Comparison of ENCODE assay signal across 11 mouse cellular contexts in genomic region chr11:115807971-115808370, GRCm38 (mm10). TPM values are rescaled to one million over a fixed set of nuclear protein-coding genes. Genes with fewer than 3 reads are reported as not detected.
DNase-seq lines count a peak whose midpoint lies in the region; ATAC-seq and TF ChIP-seq lines count a peak whose summit lies in the region.
"Had no signal": no experiment of that assay in that cellular context is flagged by ENCODE, and none has a peak within 500 bp of the region (broad histone marks: within the 10 kb centered on the region; RNA-seq: fewer than 3 reads in every experiment).

No protein-coding gene starts in this region.

- H3K27ac ChIP-seq in heart, embryonic 10.5 days, result peak overlapping the region; percentile 86
- H3K27ac ChIP-seq in forebrain, embryonic 15.5 days (replicated peaks), result peak overlapping the region; percentile 68
- no peak overlapping the region; the same call in 1 of the 2 replicates for H3K27ac ChIP-seq in limb, embryonic 13.5 days

- H3K9me3 ChIP-seq in heart, embryonic 10.5 days, result no peaks in the 10 kb centered on the region
- no peaks in the 10 kb centered on the region for H3K9me3 ChIP-seq in E14TG2a.4 (ENCODE audit: low read length)
- no peaks in the 10 kb centered on the region for H3K9me3 ChIP-seq in forebrain, embryonic 15.5 days
- H3K9me3 ChIP-seq in limb, embryonic 13.5 days, result no peaks in the 10 kb centered on the region

- H3K36me3 ChIP-seq in heart, embryonic 10.5 days, result peaks cover 88% of the 10 kb centered on the region
- peaks cover 49% of the 10 kb centered on the region for H3K36me3 ChIP-seq in E14TG2a.4 (ENCODE audit: insufficient read depth, low read length)
- H3K36me3 ChIP-seq in forebrain, embryonic 15.5 days, result peaks cover 8% of the 10 kb centered on the region
- peaks cover 75% of the 10 kb centered on the region for H3K36me3 ChIP-seq in limb, embryonic 13.5 days

- H3K27me3 ChIP-seq in heart, embryonic 10.5 days (ENCODE audit: insufficient read depth, poor library complexity, severe bottlenecking), result no peaks in the 10 kb centered on the region
- H3K27me3 ChIP-seq in E14TG2a.4 (ENCODE audit: insufficient read depth, low read length), result peaks cover 20% of the 10 kb centered on the region
- no peaks in the 10 kb centered on the region for H3K27me3 ChIP-seq in forebrain, embryonic 15.5 days
- H3K27me3 ChIP-seq in limb, embryonic 13.5 days, result no peaks in the 10 kb centered on the region

- DNase-seq in heart, embryonic 10.5 days (ENCODE audit: low spot score), result no peak
- DNase-seq in heart, postnatal 36 days, result no peak
- no peak for DNase-seq in thymus, postnatal 25 days
- DNase-seq in left cerebral cortex, adult 8-10 months (ENCODE audit: low spot score in 2 of 2), result no peak
- DNase-seq: B cell, adult 2 months; cerebellum, adult 9-11 months; right cerebral cortex, adult 18-20 months had no signal

- TF ChIP-seq CTCF in E14TG2a.4 (conservative IDR thresholded peaks at IDR 0.05; ENCODE audit: low read length), result no peak

- no peak overlapping the region; the same call in 1 of the 2 replicates for H3K4me3 ChIP-seq in heart, embryonic 10.5 days
- peak overlapping the region; percentile 26; the same call in 1 of the 2 replicates for H3K4me3 ChIP-seq in E14TG2a.4 (replicated peaks; ENCODE audit: low read length)
- H3K4me3 ChIP-seq in forebrain, embryonic 15.5 days, result no peak overlapping the region
- H3K4me3 ChIP-seq in limb, embryonic 13.5 days, result peak overlapping the region; percentile 5; the same call in 1 of the 2 replicates

- 0 out of 2 replicates have a peak overlapping the region, but pooled peaks have one; percentile 7 for H3K4me2 ChIP-seq in forebrain, embryonic 15.5 days (replicated peaks)
- H3K4me2 ChIP-seq in limb, embryonic 13.5 days (replicated peaks), result peak overlapping the region; percentile 96

- peaks cover 70% of the 10 kb centered on the region for H3K4me1 ChIP-seq in heart, embryonic 10.5 days
- H3K4me1 ChIP-seq in E14TG2a.4 (replicated peaks; ENCODE audit: low read depth, low read length), result peaks cover 75% of the 10 kb centered on the region
- H3K4me1 ChIP-seq in forebrain, embryonic 15.5 days, result peaks cover 64% of the 10 kb centered on the region
- H3K4me1 ChIP-seq in limb, embryonic 13.5 days, result peaks cover 59% of the 10 kb centered on the region

- 87% methylated on average over 11 of the region's 11 CpGs for WGBS in heart, embryonic 10.5 days
- WGBS in forebrain, embryonic 15.5 days, result 39% methylated on average over 11 of the region's 11 CpGs
- 80% methylated on average over 11 of the region's 11 CpGs for WGBS in limb, embryonic 13.5 days

- intact Hi-C loops in heart, postnatal 36 days (cut with DNase I), result no loop called here

- no peak overlapping the region for H3K9ac ChIP-seq in forebrain, embryonic 15.5 days (replicated peaks)
- peak overlapping the region; percentile 51; the same call in 1 of the 2 replicates for H3K9ac ChIP-seq in limb, embryonic 13.5 days

- ATAC-seq in forebrain, embryonic 15.5 days (replicated peaks), result no peak
- ATAC-seq in limb, embryonic 13.5 days (ENCODE audit: low FRiP score, low read depth), result no peak
- ATAC-seq in inflammation-experienced regulatory T-cells, adult 6 months, result no peak

RNA-seq across cellular contexts. Expression of gene Caskin2, which starts 5.5 kb away (rescaled TPM):
- 18.7 and 21.4 TPM in 2 replicates for polyA plus RNA-seq in heart, embryonic 10.5 days (2016; fragmentation: Nextera tagmentation; extraction: Ambion mirVana)
- 10 to 100 TPM; 48.6 to 50.6 TPM for total RNA-seq in heart, postnatal 36 days (2021)
- polyA plus RNA-seq in forebrain, embryonic 15.5 days (2015; fragmentation: Nextera tagmentation; extraction: Ambion mirVana), result 7.8 and 7.9 TPM in 2 replicates
- polyA plus RNA-seq in limb, embryonic 13.5 days (2015; fragmentation: Nextera tagmentation; extraction: Ambion mirVana), result 15.5 and 19.4 TPM in 2 replicates
- total RNA-seq in left cerebral cortex, adult 8-10 months (2022), result 10 to 100 TPM; 18.2 to 18.9 (median 18.4) TPM
- 1 to 10 TPM in 1 of 3 experiments, under 1 TPM in 2; 0.58 to 1.2 (median 0.87) TPM for polyA plus RNA-seq in inflammation-experienced regulatory T-cells, adult 6 months (2017; shearing (Covaris generic))

RNA-seq across cellular contexts. Expression of gene Tsen54, which starts 6.6 kb away (rescaled TPM):
- 39.1 and 41.7 TPM in 2 replicates for polyA plus RNA-seq in heart, embryonic 10.5 days (2016; fragmentation: Nextera tagmentation; extraction: Ambion mirVana)
- 1 to 10 TPM; 8.7 to 9.7 TPM for total RNA-seq in heart, postnatal 36 days (2021)
- polyA plus RNA-seq in forebrain, embryonic 15.5 days (2015; fragmentation: Nextera tagmentation; extraction: Ambion mirVana), result 24.2 and 25.9 TPM in 2 replicates
- 32.9 and 33.8 TPM in 2 replicates for polyA plus RNA-seq in limb, embryonic 13.5 days (2015; fragmentation: Nextera tagmentation; extraction: Ambion mirVana)
- 10 to 100 TPM; 12.4 to 17.1 (median 14.5) TPM for total RNA-seq in left cerebral cortex, adult 8-10 months (2022)
- 10 to 100 TPM in 2 of 3 experiments, 1 to 10 TPM in 1; 9.8 to 13.2 (median 10.8) TPM for polyA plus RNA-seq in inflammation-experienced regulatory T-cells, adult 6 months (2017; shearing (Covaris generic))

RNA-seq across cellular contexts. Expression of gene Llgl2, which starts 15.9 kb away (rescaled TPM):
- polyA plus RNA-seq in heart, embryonic 10.5 days (2016; fragmentation: Nextera tagmentation; extraction: Ambion mirVana), result 35.0 and 40.8 TPM in 2 replicates
- total RNA-seq in heart, postnatal 36 days (2021), result 10 to 100 TPM; 18.7 to 21.2 TPM
- polyA plus RNA-seq in forebrain, embryonic 15.5 days (2015; fragmentation: Nextera tagmentation; extraction: Ambion mirVana), result 1.0 and 1.1 TPM in 2 replicates
- 4.8 and 6.0 TPM in 2 replicates for polyA plus RNA-seq in limb, embryonic 13.5 days (2015; fragmentation: Nextera tagmentation; extraction: Ambion mirVana)
- 1 to 10 TPM; 2.5 to 5.2 (median 4.6) TPM for total RNA-seq in left cerebral cortex, adult 8-10 months (2022)
- polyA plus RNA-seq in inflammation-experienced regulatory T-cells, adult 6 months (2017; shearing (Covaris generic)), result 1 to 10 TPM; 7.0 to 9.7 (median 9.6) TPM

RNA-seq across cellular contexts. Expression of gene Tmem94, which starts 42.7 kb away (rescaled TPM):
- 35.0 and 56.8 TPM in 2 replicates for polyA plus RNA-seq in heart, embryonic 10.5 days (2016; fragmentation: Nextera tagmentation; extraction: Ambion mirVana)
- 100 to 1,000 TPM in 1 of 2 experiments, 10 to 100 TPM in 1; 92.3 to 101 TPM for total RNA-seq in heart, postnatal 36 days (2021)
- 27.6 and 29.8 TPM in 2 replicates for polyA plus RNA-seq in forebrain, embryonic 15.5 days (2015; fragmentation: Nextera tagmentation; extraction: Ambion mirVana)
- 22.7 and 31.9 TPM in 2 replicates for polyA plus RNA-seq in limb, embryonic 13.5 days (2015; fragmentation: Nextera tagmentation; extraction: Ambion mirVana)
- total RNA-seq in left cerebral cortex, adult 8-10 months (2022), result 10 to 100 TPM; 58.1 to 66.3 (median 62.9) TPM
- 10 to 100 TPM; 10.6 to 12.7 (median 11.5) TPM for polyA plus RNA-seq in inflammation-experienced regulatory T-cells, adult 6 months (2017; shearing (Covaris generic))

RNA-seq across cellular contexts. Expression of gene Myo15b, which starts 50.2 kb away (rescaled TPM):
- polyA plus RNA-seq in heart, embryonic 10.5 days (2016; fragmentation: Nextera tagmentation; extraction: Ambion mirVana), result 0.23 and 0.31 TPM in 2 replicates
- under 1 TPM in 1 of 2 experiments, not detected in 1; 0.14 TPM for total RNA-seq in heart, postnatal 36 days (2021)
- 0.17 TPM in 1 of 2 replicates, not detected in the other for polyA plus RNA-seq in forebrain, embryonic 15.5 days (2015; fragmentation: Nextera tagmentation; extraction: Ambion mirVana)
- 0.15 and 0.24 TPM in 2 replicates for polyA plus RNA-seq in limb, embryonic 13.5 days (2015; fragmentation: Nextera tagmentation; extraction: Ambion mirVana)
- under 1 TPM; 0.07 to 0.89 (median 0.57) TPM for total RNA-seq in left cerebral cortex, adult 8-10 months (2022)
- not detected for polyA plus RNA-seq in inflammation-experienced regulatory T-cells, adult 6 months (2017; shearing (Covaris generic))

Comparison
In these comparisons a context has a peak if more than half of its experiments do, and no peak if none do; other contexts are left out.
1. H3K4me3 ChIP-seq: peak in E14TG2a.4 (single experiment) and limb, embryonic 13.5 days (single experiment); none in heart, embryonic 10.5 days (single experiment) and forebrain, embryonic 15.5 days (single experiment).